Mouse (Mus musculus): ENCODE results near the gene Hprt.

DNA sequence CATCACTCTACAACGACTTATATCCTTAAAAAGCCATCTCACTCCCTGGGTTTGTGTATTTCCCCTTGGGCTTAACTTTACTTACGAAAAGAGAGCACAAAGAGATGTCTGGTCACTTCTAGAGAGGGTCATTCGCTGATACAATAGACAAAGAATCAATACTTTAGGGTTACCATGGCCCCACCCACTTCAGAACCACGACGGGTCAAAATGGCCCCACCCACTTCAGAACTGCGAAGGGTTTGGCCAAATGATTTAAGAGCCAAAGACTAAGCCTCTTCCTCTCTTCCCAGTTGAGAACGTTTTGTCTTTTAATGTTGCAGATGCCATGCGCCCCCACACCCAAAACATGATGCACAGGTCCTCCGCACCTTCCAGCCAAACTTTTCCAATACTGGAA is 67.8 kb downstream of the Hprt start:
- TF ChIP-seq CTCF (conservative IDR thresholded peaks at IDR 0.05; ENCODE audit: low read length) (no peak), POU5F1 (IDR thresholded peaks at IDR 0.05; ENCODE audit: borderline replicate concordance, low read length) (no peak)
